Mouse (Mus musculus): Measurements from ENCODE around the gene Tent5d.

GRCm38 (mm10) chrX:107796919-107797318 is 4.5 kb downstream of the Tent5d start:
- TF ChIP-seq POLR2A (IDR thresholded peaks at IDR 0.05; ENCODE audit: low read depth, low read length): no peak
- TF ChIP-seq CTCF (conservative IDR thresholded peaks at IDR 0.05; ENCODE audit: insufficient read depth, insufficient read length, low read depth, low read length): no peak
